Mouse (Mus musculus) urinary bladder, adult 2 months (tissue): ENCODE data around the gene Zcchc3. TPM values are rescaled to one million over a fixed set of nuclear protein-coding genes. Genes with fewer than 3 reads are reported as not detected.
"Not testable (repeated sequence)": the region's sequence is repeated elsewhere in the genome, so short reads cannot be mapped to it uniquely, and the experiment has no call there.

Source experiments
- DNase-seq: peaks from one replicate; pipeline ENCODE4 v3.0.0; 2022; ENCODE audit warnings: low spot score
- polyA plus RNA-seq: library from polyadenylated mRNA; depleted of rRNA; stranded (reverse); fragments of >200 nt; gene quantifications from 2 replicates; pipeline ENCODE4 v1.2.3, GENCODE M21; 2012; rRNA removed

Zcchc3 gene
- 8.7 and 9.7 TPM in 2 replicates for polyA plus RNA-seq

- peak; percentile 77 for DNase-seq
These were observed at the start of gene Zcchc3 for GRCm38 (mm10) chr2:152414591-152415165. Gene Zcchc3 (minus strand): TSS chr2:152415027.

- no peak for DNase-seq
These were observed 44.4 kb upstream of the Zcchc3 start for GRCm38 (mm10) chr2:152459241-152459640.

- no peak for DNase-seq
These were observed 37.4 kb upstream of the Zcchc3 start for GRCm38 (mm10) chr2:152452101-152452781.

- DNase-seq, result no peak
These were observed 35.4 kb upstream of the Zcchc3 start for GRCm38 (mm10) chr2:152450241-152450640.

- DNase-seq, result no peak
These were observed 32.6 kb upstream of the Zcchc3 start for GRCm38 (mm10) chr2:152447461-152447860.

- no peak for DNase-seq
These were observed 31.8 kb upstream of the Zcchc3 start for GRCm38 (mm10) chr2:152446642-152447041.

- DNase-seq, result no peak
These were observed 28.5 kb upstream of the Zcchc3 start for GRCm38 (mm10) chr2:152443281-152443680.

GRCm38 (mm10) chr2:152442322-152442721, 27.5 kb upstream of the Zcchc3 start:
- DNase-seq, result no peak

- DNase-seq, result no peak
These were observed 25.0 kb upstream of the Zcchc3 start for GRCm38 (mm10) chr2:152439833-152440232.

GRCm38 (mm10) chr2:152438963-152439362, 24.1 kb upstream of the Zcchc3 start:
- DNase-seq, result no peak

- peak; percentile 79 for DNase-seq
These were observed 22.4 kb upstream of the Zcchc3 start for GRCm38 (mm10) chr2:152436983-152437860.

- DNase-seq, result no peak
These were observed 21.6 kb upstream of the Zcchc3 start for GRCm38 (mm10) chr2:152436405-152436901.

- not testable (repeated sequence) for DNase-seq
These were observed 13.7 kb upstream of the Zcchc3 start for GRCm38 (mm10) chr2:152428481-152428880.

GRCm38 (mm10) chr2:152427493-152427892, 12.7 kb upstream of the Zcchc3 start:
- DNase-seq, result no peak

- DNase-seq, result no peak
These were observed 959 bp upstream of the Zcchc3 start for GRCm38 (mm10) chr2:152415786-152416185.

- DNase-seq, result no peak
These were observed 460 bp upstream of the Zcchc3 start, which contains the start of gene 6820408C15Rik for GRCm38 (mm10) chr2:152415287-152415686. Gene 6820408C15Rik (plus strand): TSS chr2:152415587.

GRCm38 (mm10) chr2:152413765-152414584, 852 bp downstream of the Zcchc3 start:
- peak; percentile 50 for DNase-seq

GRCm38 (mm10) chr2:152413158-152413764, 1.6 kb downstream of the Zcchc3 start:
- DNase-seq, result no peak

GRCm38 (mm10) chr2:152412526-152413157, 2.2 kb downstream of the Zcchc3 start:
- DNase-seq, result no peak

GRCm38 (mm10) chr2:152411471-152411870, 3.4 kb downstream of the Zcchc3 start:
- DNase-seq, result no peak
